Mouse (Mus musculus) embryonic facial prominence, embryonic 10.5 days (tissue): ENCODE results near the gene Gch1. TPM values are rescaled to one million over a fixed set of nuclear protein-coding genes. Genes with fewer than 3 reads are reported as not detected.

ENCODE experiments used
- DNase-seq: peaks from one replicate; pipeline ENCODE4 v3.0.0-alpha.2; 2017; ENCODE audit warnings: low spot score
- H3K27ac ChIP-seq: fragments of 300-500 bp; sonication (generic); replicated peaks from 2 replicates; pipeline ENCODE4 v1.5.1; 2016; ENCODE audit warnings: mild to moderate bottlenecking
- H3K27me3 ChIP-seq: fragments of 300-500 bp; sonication (generic); replicated peaks from 2 replicates; pipeline ENCODE4 v1.6.1; 2016; ENCODE audit warnings: low read depth, mild to moderate bottlenecking; ENCODE audit not compliant: poor library complexity, severe bottlenecking
- H3K36me3 ChIP-seq: fragments of 300-500 bp; sonication (generic); replicated peaks from 2 replicates; pipeline ENCODE4 v1.6.1; 2016; ENCODE audit warnings: mild to moderate bottlenecking, moderate library complexity
- H3K4me1 ChIP-seq: fragments of 300-500 bp; sonication (generic); 2 replicates; pipeline ENCODE4 v1.6.1; 2016
- H3K4me3 ChIP-seq: fragments of 300-500 bp; sonication (generic); 2 replicates; pipeline ENCODE4 v1.5.1; 2016; ENCODE audit warnings: mild to moderate bottlenecking, moderate library complexity
- H3K9me3 ChIP-seq: fragments of 300-500 bp; sonication (generic); 2 replicates; pipeline ENCODE4 v1.6.1; 2016; ENCODE audit warnings: mild to moderate bottlenecking
- WGBS: fragments of 180-500 bp; shearing (Covaris S2); methylation state at CpG from one replicate; pipeline ENCODE4 v1.1.7; 2016; 5-methylcytosine and 5-hydroxymethylcytosine counted together
- polyA plus RNA-seq: library from polyadenylated mRNA; unstranded; fragments of >200 nt; fragmentation: Nextera tagmentation; extraction: Ambion mirVana; gene quantifications from 2 replicates; pipeline ENCODE4 v1.2.1, GENCODE M21; 2016

Gch1 gene
- polyA plus RNA-seq, 1 experiment from 2014 or later: 1.1 TPM

DNA sequence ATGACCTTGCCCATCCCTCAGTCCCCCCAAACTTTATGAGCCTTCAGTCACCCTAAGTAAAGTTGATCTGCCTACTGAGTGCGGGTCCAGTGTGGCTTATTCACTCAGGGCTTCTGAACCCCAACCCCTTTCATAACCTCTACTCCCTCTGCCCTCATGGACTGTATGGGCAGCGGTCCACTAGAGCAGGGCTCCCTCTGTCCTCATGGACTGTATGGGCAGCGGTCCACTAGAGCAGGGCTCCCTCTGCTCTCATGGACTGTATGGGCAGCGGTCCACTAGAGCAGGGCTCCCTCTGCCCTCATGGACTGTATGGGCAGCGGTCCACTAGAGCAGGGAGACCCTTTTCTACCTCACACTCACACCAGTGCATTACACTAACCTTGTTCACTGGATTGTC is 13.0 kb downstream of the Gch1 start:
- no peaks in the 10 kb centered on the region for H3K9me3 ChIP-seq
- H3K27me3 ChIP-seq: no peaks in the 10 kb centered on the region
- peaks cover 13% of the 10 kb centered on the region for H3K4me1 ChIP-seq
- H3K27ac ChIP-seq: no peak overlapping the region
- no peaks in the 10 kb centered on the region for H3K36me3 ChIP-seq
- 90% methylated on average over 5 of the region's 5 CpGs for WGBS
- no peak overlapping the region for H3K4me3 ChIP-seq
- no peak for DNase-seq

DNA sequence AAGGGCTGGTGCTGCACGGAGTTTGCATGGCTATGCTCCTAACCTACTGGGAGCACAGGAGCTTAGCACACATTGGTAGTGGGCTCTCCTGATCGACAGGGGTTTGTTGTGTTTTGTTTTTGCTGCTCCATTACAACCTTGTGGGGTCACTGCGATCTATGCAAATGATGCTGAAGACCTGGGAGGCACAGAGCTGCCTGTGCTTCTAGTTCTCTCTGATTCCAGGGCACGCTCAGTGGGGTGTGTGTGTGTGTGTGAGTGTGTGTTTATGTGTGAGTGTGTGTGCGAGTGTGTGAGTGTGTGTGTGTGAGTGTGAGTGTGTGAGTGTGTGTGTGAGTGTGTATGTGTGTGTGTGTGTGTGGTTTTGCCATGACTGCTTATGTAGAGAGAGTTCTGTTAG is 14.1 kb downstream of the Gch1 start:
- Histone ChIP-seq H3K36me3 (no peaks in the 10 kb centered on the region), H3K27ac (no peak overlapping the region), H3K9me3 (no peaks in the 10 kb centered on the region), H3K4me3 (no peak overlapping the region), H3K4me1 (peaks cover 13% of the 10 kb centered on the region), H3K27me3 (no peaks in the 10 kb centered on the region)
- WGBS: 83% methylated on average over 5 of the region's 5 CpGs
- no peak for DNase-seq

DNA sequence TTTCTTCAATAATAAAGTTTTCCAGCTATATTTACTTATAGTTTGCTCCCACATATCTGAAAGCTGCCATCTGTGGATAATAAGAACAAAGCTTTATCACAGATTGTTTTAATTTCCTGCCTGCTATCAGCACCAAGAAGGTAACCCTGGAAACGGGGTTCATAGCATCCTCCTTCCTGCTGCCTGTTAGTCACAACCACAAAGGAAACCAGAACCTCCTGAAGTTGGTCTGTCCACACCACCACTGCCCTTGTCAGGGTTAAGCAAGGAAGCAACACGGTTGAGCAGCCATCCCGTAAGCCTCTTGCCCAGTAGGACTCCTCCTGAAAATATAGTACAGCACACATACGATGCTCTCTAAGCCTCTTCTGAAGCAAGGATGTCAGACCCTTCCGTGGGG is 17.1 kb downstream of the Gch1 start:
- H3K36me3 ChIP-seq: no peaks in the 10 kb centered on the region
- H3K27me3 ChIP-seq: no peaks in the 10 kb centered on the region
- WGBS: 68% methylated on average over 5 of the region's 5 CpGs
- DNase-seq: no peak
- H3K4me3 ChIP-seq: no peak overlapping the region
- H3K27ac ChIP-seq: no peak overlapping the region; the same call in 1 of the 2 replicates
- peaks cover 9% of the 10 kb centered on the region for H3K4me1 ChIP-seq
- H3K9me3 ChIP-seq: no peaks in the 10 kb centered on the region

DNA sequence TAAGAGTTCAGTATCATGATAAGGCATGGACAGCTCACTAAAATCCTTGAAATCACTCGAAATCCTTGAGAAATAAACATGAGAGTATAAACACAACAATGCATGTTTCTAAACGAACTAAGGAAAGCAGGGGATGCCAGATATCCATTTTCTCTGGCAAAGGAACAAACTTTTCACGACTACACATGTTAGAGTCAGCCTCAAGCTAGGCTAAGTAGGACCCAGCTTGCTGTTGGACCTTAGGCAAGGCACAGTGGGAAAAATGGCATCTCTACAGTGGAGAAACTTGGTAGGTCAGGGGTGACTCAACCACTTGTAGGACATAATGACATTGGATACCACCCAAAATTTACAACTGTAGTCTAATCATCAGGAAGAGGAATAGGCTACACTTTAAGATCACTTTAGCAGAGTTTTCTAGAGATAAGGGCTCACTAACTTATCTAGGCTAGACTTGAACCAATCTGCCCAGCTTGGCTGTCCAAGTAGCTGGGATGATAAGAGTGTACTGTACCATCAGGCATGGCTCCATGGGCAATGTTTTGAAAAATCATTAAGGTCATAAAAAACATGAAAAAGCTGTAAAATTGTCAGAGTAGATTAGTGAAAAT is 18.6 kb downstream of the Gch1 start:
- DNase-seq: no peak
- 78% methylated on average over 3 of the region's 3 CpGs for WGBS
- H3K9me3 ChIP-seq: no peaks in the 10 kb centered on the region

DNA sequence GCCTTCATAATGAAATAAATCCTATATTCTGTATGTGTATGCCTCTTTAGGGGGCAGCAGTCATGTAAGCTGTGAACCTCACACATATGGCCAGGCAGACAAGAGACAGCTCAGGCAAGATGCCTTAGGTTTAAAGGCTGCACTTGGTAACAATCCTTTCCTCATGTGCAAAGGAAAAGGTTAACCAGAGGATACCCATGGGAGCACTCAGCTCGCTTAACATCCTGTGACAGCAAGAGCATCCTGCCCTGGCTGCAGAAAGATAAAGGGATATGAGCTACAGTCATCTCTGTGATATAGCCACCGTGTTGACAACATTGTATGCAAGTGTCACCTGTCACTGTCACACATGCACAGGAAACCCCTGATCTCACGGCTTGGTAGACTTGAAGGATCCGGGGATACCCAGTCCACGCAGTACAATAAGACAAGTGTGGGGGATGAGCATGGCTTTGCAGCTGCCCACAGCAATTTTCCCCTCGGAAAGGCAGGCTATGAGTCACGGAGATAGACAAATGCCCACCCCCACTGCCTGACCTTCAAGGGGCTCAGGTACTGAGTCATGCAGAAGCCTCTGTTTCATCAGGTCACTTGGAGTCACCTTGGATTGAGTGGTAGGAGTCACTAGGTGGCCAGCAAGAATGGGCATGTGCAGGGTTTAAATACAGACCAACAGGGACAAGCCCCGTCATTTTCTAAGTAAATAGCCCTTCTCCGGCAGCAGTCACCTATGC is 19.4 kb downstream of the Gch1 start:
- Histone ChIP-seq H3K4me1 (peaks cover 9% of the 10 kb centered on the region), H3K27ac (no peak overlapping the region), H3K4me3 (no peak overlapping the region), H3K36me3 (no peaks in the 10 kb centered on the region), H3K9me3 (no peaks in the 10 kb centered on the region), H3K27me3 (no peaks in the 10 kb centered on the region)
- DNase-seq: no peak
- WGBS: 79% methylated on average over 9 of the region's 9 CpGs

More for the DNA sequence above, 18.6 kb downstream of the Gch1 start:
- no peak overlapping the region for H3K4me3 ChIP-seq
- no peaks in the 10 kb centered on the region for H3K27me3 ChIP-seq
- H3K36me3 ChIP-seq: no peaks in the 10 kb centered on the region
- peaks cover 9% of the 10 kb centered on the region for H3K4me1 ChIP-seq
- no peak overlapping the region for H3K27ac ChIP-seq

DNA sequence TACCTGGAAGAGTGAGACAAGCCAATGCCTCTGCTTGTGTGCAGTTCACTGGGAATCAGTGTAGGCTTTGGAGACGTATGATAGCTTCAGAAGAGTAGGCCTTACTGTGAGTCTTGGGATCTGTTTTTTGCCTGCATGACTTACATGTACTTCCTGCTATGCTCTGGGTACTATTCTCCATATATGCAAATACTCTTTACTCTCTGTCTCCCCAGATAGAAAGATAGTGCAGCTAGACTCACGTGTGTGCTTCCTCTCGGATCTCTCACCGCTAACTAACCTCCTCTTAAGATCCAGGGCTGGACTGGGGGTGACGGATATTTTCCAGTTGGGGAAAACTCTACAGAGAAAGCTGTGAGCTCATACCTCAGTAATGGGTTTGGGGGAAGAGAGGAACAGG is 23.5 kb downstream of the Gch1 start:
- 0 out of 2 replicates have a peak, but pooled peaks cover 4% of the 10 kb centered on the region for H3K4me1 ChIP-seq
- no peak overlapping the region for H3K27ac ChIP-seq
- no peaks in the 10 kb centered on the region for H3K9me3 ChIP-seq
- H3K27me3 ChIP-seq: no peaks in the 10 kb centered on the region
- no peaks in the 10 kb centered on the region for H3K36me3 ChIP-seq
- WGBS: 92% methylated on average over 5 of the region's 5 CpGs
- DNase-seq: no peak
- no peak overlapping the region for H3K4me3 ChIP-seq

DNA sequence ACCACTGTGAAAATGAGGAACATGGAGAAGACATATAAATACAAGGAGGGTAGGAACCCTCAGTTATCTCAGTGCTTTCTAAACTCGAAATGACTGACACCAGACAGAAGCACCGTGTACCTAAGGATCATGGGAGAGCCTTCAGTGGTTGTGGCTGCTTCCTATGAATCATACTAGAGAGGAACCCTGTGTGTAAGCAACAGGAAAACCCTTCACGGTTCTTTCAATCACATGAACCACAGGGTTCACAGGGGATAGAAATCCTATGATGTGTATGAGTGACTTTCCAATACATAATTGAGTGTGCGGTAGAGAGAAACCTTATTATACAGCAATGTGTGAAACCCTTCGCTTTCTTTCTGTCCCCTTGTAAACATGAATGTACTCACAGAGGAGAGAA is 24.1 kb downstream of the Gch1 start:
- no peaks in the 10 kb centered on the region for H3K27me3 ChIP-seq
- 0 out of 2 replicates have a peak, but pooled peaks cover 3% of the 10 kb centered on the region for H3K4me1 ChIP-seq
- no peaks in the 10 kb centered on the region for H3K9me3 ChIP-seq
- no peak for DNase-seq
- no peak overlapping the region for H3K27ac ChIP-seq
- 90% methylated on average over 5 of the region's 5 CpGs for WGBS
- no peaks in the 10 kb centered on the region for H3K36me3 ChIP-seq
- no peak overlapping the region for H3K4me3 ChIP-seq

DNA sequence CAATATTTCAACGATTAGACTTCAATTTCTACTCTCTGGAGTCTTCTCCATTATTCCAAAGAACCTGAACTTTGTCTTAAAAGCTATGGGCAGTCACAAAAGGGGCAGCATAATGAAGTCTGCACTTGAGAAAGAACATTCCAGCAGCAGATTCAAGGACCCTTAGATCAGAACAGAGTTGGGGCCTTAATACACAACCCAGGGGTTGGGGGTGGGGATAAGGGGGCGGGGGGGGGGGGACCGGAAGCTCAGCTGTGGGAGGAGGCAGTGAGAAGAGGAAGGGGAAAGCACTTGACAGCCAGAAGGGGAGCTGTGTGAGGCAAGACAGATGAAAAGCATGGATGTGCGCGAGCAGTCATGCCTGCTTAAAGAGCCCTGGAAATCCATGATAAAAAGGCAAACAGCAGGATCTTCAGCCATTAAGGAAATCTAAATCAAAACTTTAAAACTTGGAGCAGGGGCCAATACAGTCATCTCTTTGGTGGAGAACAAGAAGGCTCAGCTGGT is 27.2 kb downstream of the Gch1 start:
- no peaks in the 10 kb centered on the region for H3K9me3 ChIP-seq
- no peak overlapping the region for H3K27ac ChIP-seq
- WGBS: 53% methylated on average over 5 of the region's 5 CpGs
- no peak overlapping the region for H3K4me3 ChIP-seq
- no peaks in the 10 kb centered on the region for H3K4me1 ChIP-seq
- H3K36me3 ChIP-seq: no peaks in the 10 kb centered on the region
- H3K27me3 ChIP-seq: no peaks in the 10 kb centered on the region
- no peak for DNase-seq

DNA sequence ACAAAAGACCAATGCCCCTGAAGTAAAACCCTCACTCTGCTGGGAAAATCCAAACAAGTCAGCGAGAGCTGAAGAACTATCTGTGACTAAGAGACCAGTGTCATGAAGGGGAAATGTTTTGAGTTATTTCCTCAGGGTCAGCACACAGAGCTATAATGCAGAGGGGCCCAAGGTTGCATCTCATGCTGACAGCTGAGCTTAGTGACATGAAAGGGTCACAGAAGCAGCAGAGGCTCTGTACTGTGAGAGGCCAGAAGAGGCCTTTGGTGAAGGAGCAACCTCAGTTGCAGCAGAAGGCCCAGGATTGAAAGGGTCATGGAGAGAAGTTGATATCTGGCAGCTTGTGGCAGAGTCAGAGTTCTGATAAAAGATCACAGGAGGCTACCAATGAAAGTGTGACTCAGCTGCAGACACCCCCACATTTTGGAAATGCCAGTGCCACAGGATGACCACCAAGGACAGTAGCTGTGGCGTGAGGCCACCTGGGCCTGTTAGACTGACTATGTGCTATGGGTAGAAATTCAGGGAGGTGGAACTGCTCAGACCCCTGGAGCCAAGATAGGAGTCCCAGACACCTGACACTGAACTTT is 29.1 kb downstream of the Gch1 start:
- no peaks in the 10 kb centered on the region for H3K9me3 ChIP-seq
- DNase-seq: no peak
- no peaks in the 10 kb centered on the region for H3K4me1 ChIP-seq
- no peak overlapping the region for H3K27ac ChIP-seq
- 73% methylated on average over 2 of the region's 2 CpGs for WGBS
- no peaks in the 10 kb centered on the region for H3K36me3 ChIP-seq
- H3K4me3 ChIP-seq: no peak overlapping the region
- no peaks in the 10 kb centered on the region for H3K27me3 ChIP-seq

DNA sequence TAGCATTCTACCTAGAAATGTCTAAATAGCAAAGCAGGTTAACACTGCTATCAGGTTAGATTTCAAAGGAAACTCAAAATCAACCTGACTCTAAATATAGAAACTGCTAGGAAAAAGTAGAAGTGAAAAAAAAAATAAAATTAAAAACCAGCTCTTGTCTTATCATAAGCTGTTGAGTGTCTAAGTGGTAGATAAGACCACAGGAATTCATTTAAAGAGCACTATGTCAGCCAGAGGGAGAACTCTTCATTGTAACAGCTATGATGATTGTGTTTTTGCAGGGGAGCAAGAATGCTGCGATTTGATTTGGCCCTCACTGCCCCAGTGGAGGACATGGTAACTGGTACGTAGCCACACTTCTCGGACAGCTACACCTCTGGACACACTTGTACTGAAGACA is 34.9 kb downstream of the Gch1 start:
- H3K4me3 ChIP-seq: no peak overlapping the region
- H3K9me3 ChIP-seq: no peaks in the 10 kb centered on the region
- no peak for DNase-seq
- WGBS: 94% methylated on average over 3 of the region's 3 CpGs
- no peaks in the 10 kb centered on the region for H3K4me1 ChIP-seq
- H3K36me3 ChIP-seq: no peaks in the 10 kb centered on the region
- no peaks in the 10 kb centered on the region for H3K27me3 ChIP-seq
- no peak overlapping the region for H3K27ac ChIP-seq

DNA sequence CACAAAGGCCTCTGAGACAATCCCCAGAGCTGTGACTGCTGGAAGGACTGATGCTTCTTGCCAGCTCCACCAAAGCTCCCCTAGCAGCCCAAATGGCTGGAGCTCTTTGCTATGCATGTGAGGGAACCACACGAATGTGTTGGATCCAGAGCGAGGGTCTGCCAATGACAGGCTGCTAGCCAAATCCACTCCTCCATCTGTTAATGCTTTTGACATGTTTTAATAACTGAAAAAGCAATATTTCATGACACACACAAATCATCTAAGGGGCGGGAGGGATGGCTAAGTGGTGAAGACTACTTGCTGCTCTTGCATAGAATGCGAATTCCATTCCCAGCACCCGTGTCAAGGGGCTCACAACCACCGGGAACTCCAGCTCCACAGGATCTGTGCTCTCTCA is 37.9 kb downstream of the Gch1 start:
- no peak for DNase-seq

DNA sequence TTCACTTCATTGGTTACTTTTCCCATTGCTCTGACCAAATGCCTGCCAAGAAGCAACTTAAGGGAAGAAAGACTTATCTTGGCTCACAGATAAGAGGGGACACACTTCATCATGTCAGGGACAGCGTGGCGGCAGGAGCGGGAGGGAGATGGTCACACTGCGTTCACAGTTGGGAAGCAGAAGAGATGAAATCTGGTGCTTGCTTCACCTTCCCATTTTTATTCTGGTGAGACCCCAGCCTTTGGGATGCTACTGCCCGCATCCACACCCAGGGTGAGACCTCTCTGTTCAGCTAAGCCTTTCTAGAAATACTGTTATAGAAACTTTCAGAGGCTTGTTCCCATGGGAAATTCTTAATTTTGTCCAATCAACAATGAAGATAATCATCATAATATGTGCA is 44.9 kb downstream of the Gch1 start:
- 97% methylated on average over 5 of the region's 5 CpGs for WGBS
- no peak overlapping the region for H3K4me3 ChIP-seq
- no peak overlapping the region for H3K27ac ChIP-seq
- no peaks in the 10 kb centered on the region for H3K4me1 ChIP-seq
- DNase-seq: no peak
- no peaks in the 10 kb centered on the region for H3K27me3 ChIP-seq
- no peaks in the 10 kb centered on the region for H3K9me3 ChIP-seq
- H3K36me3 ChIP-seq: no peaks in the 10 kb centered on the region

More for the DNA sequence above, 37.9 kb downstream of the Gch1 start:
- H3K27me3 ChIP-seq: no peaks in the 10 kb centered on the region
- no peaks in the 10 kb centered on the region for H3K9me3 ChIP-seq
- no peaks in the 10 kb centered on the region for H3K4me1 ChIP-seq
- WGBS: 88% methylated on average over 6 of the region's 6 CpGs
- no peak overlapping the region for H3K27ac ChIP-seq
- no peaks in the 10 kb centered on the region for H3K36me3 ChIP-seq
- H3K4me3 ChIP-seq: no peak overlapping the region

DNA sequence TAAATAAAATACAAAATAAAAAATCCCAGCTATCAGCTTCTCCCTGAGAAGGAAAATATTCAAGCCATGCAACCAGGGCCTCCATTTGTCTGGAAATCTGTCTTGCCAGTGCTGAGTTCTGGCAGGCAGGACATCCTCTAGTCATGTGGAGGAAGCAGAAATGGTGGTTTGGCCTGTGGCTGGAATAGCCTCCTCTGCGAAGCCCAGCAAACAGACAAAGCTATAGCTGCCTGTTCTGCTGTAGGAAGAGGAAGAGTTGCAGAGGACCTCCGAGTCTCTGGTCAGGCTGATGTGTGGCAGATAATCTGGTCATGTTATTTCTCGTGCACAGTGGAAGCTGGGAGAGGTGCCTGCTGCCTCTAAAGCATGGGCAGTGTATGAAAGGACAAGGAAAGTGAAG is 50.4 kb downstream of the Gch1 start:
- Histone ChIP-seq H3K36me3 (no peaks in the 10 kb centered on the region), H3K27me3 (no peaks in the 10 kb centered on the region), H3K4me3 (no peak overlapping the region), H3K4me1 (no peaks in the 10 kb centered on the region), H3K27ac (no peak overlapping the region), H3K9me3 (no peaks in the 10 kb centered on the region)
- no peak for DNase-seq
- WGBS: 78% methylated on average over 3 of the region's 3 CpGs
